8 mouse cellular contexts compared by ENCODE assay signal in genomic region chr7:132315149-132316091, GRCm38 (mm10). TPM values are rescaled to one million over a fixed set of nuclear protein-coding genes. Genes with fewer than 3 reads are reported as not detected.
DNase-seq lines count a peak whose midpoint lies in the region; ATAC-seq lines count a peak whose summit lies in the region.

No protein-coding gene starts in this region.

- H3K9me3 ChIP-seq in hindbrain, embryonic 14.5 days (ENCODE audit: control insufficient read depth, low read length), result no peaks in the 10 kb centered on the region

- no peaks in the 10 kb centered on the region for H3K36me3 ChIP-seq in hindbrain, embryonic 14.5 days (replicated peaks; ENCODE audit: control insufficient read depth, insufficient read depth)

- under 1% methylated on average over 51 of the region's 51 CpGs for WGBS in hindbrain, embryonic 14.5 days

- peak overlapping the region; percentile 95 for H3K9ac ChIP-seq in hindbrain, embryonic 14.5 days

- DNase-seq in T-cell, adult 2 months (ENCODE audit: low spot score), result peak; percentile 73
- peak; percentile 84 to 89 for DNase-seq in cerebellum, postnatal 25 days
- DNase-seq in frontal cortex, postnatal 25 days (ENCODE audit: low spot score in 2 of 2), result peak; percentile 33 to 54
- peak; percentile 83 for DNase-seq in hindbrain, embryonic 14.5 days (ENCODE audit: low spot score)
- peak; percentile 70 to 79 for DNase-seq in left cerebral cortex, adult 18-20 months (ENCODE audit: low spot score in 2 of 2)
- DNase-seq in lung, postnatal 4 days, result peak; percentile 88 to 91
- DNase-seq in retina, postnatal 7 days (ENCODE audit: low read depth, low spot score), result peak; percentile 47
- peak; percentile 55 for DNase-seq in urinary bladder, adult 2 months (ENCODE audit: low spot score)

- no peaks in the 10 kb centered on the region for H3K27me3 ChIP-seq in hindbrain, embryonic 14.5 days (ENCODE audit: control insufficient read depth, insufficient read depth, low read length)

- H3K4me1 ChIP-seq in hindbrain, embryonic 14.5 days (replicated peaks; ENCODE audit: control insufficient read depth, insufficient read depth, low read length), result peaks cover 43% of the 10 kb centered on the region

- H3K27ac ChIP-seq in hindbrain, embryonic 14.5 days, result peak overlapping the region; percentile 94

- H3K4me3 ChIP-seq in hindbrain, embryonic 14.5 days (replicated peaks; ENCODE audit: low read length), result peak overlapping the region; percentile 87

- ATAC-seq in hindbrain, embryonic 14.5 days (ENCODE audit: low FRiP score), result peak; percentile 81

- peak overlapping the region; percentile 98 for H3K4me2 ChIP-seq in hindbrain, embryonic 14.5 days (replicated peaks)

RNA-seq across cellular contexts. Expression of gene Chst15, which starts 1.6 kb away (rescaled TPM):
- polyA plus RNA-seq in hindbrain, embryonic 14.5 days (2014; fragmentation: Nextera tagmentation; extraction: Ambion mirVana), result 16.3 and 17.1 TPM in 2 replicates
- total RNA-seq in left cerebral cortex, adult 18-20 months (2021), result 10 to 100 TPM; 38.5 to 39.6 TPM
- polyA plus RNA-seq in urinary bladder, adult 2 months (2012; rRNA removed), result 8.7 and 14.5 TPM in 2 replicates

Comparison
In these comparisons a context has a peak if more than half of its experiments do, and no peak if none do; other contexts are left out.
1. Peak in every context shown above with its lines: DNase-seq, ATAC-seq, H3K4me3 ChIP-seq and H3K27ac ChIP-seq.